Mouse (Mus musculus) myocyte (in vitro differentiated cells): Measurements from ENCODE around the gene Hoxa3. TPM values are rescaled to one million over a fixed set of nuclear protein-coding genes. Genes with fewer than 3 reads are reported as not detected.
A peak's percentile ranks its signal among the peaks of the same experiment; 100 is the strongest.

ENCODE experiments used
- H3K27me3 ChIP-seq: one replicate; pipeline ENCODE4 v1.6.1; 2011; ENCODE audit not compliant: control insufficient read depth, insufficient read depth, insufficient read length
- H3K36me3 ChIP-seq: one replicate; pipeline ENCODE4 v1.6.1; 2011; ENCODE audit not compliant: control insufficient read depth, insufficient read depth
- H3K4me2 ChIP-seq: one replicate; pipeline ENCODE4 v1.6.1; 2011; ENCODE audit warnings: low read depth, control low read depth
- H3K4me3 ChIP-seq: one replicate; pipeline ENCODE4 v1.5.1; 2011; ENCODE audit warnings: mild to moderate bottlenecking, control low read depth, moderate library complexity
- H3K79me2 ChIP-seq: one replicate; pipeline ENCODE4 v1.6.1; 2011; ENCODE audit not compliant: control insufficient read depth, insufficient read depth
- H3ac ChIP-seq: one replicate; pipeline ENCODE4 v1.6.1; 2011; ENCODE audit not compliant: control insufficient read depth, insufficient read length
- CEBPB ChIP-seq: IDR thresholded peaks from 2 replicates; pipeline ENCODE4 v1.6.1; 2011; ENCODE audit warnings: mild to moderate bottlenecking, moderate library complexity; ENCODE audit not compliant: poor library complexity, insufficient read depth, severe bottlenecking
- E2F4 ChIP-seq: IDR thresholded peaks from one replicate; pipeline ENCODE4 v1.6.1; 2011; ENCODE audit warnings: mild to moderate bottlenecking, control low read depth, moderate library complexity; ENCODE audit not compliant: insufficient read depth
- MAX ChIP-seq: IDR thresholded peaks from one replicate; pipeline ENCODE4 v1.6.1; 2011; ENCODE audit warnings: low read depth, mild to moderate bottlenecking, control low read depth
- MYOD1 ChIP-seq, 3 experiments: IDR thresholded peaks; one replicate each; pipeline ENCODE4 v1.6.1; 2011; ENCODE audit warnings: control low read depth in 2 of 3, low read depth in 2 of 3, mild to moderate bottlenecking in 2 of 3, moderate library complexity in 1 of 3; ENCODE audit not compliant: insufficient read length in 2 of 3, control insufficient read depth in 1 of 3
- MYOG ChIP-seq, 3 experiments: IDR thresholded peaks; one replicate each; pipeline ENCODE4 v1.6.1; 2011; ENCODE audit warnings: control low read depth in 2 of 3, low read depth in 2 of 3, mild to moderate bottlenecking in 2 of 3; ENCODE audit not compliant: insufficient read length in 2 of 3, control insufficient read depth in 1 of 3, insufficient read depth in 1 of 3
- POLR2A ChIP-seq: IDR thresholded peaks from one replicate; pipeline ENCODE4 v1.6.1; 2011; ENCODE audit warnings: low read depth, mild to moderate bottlenecking, control low read depth, moderate library complexity; ENCODE audit not compliant: insufficient read length
- POLR2AphosphoS2 ChIP-seq: IDR thresholded peaks from one replicate; pipeline ENCODE4 v1.6.1; 2011; ENCODE audit warnings: low read depth, control low read depth; ENCODE audit not compliant: insufficient read length
- REST ChIP-seq: IDR thresholded peaks from one replicate; pipeline ENCODE4 v1.6.1; 2011; ENCODE audit warnings: mild to moderate bottlenecking, control low read depth, moderate library complexity; ENCODE audit not compliant: insufficient read depth, insufficient read length
- SRF ChIP-seq: IDR thresholded peaks from one replicate; pipeline ENCODE4 v1.6.1; 2011; ENCODE audit warnings: low read depth; ENCODE audit not compliant: control insufficient read depth, insufficient read length
- TCF12 ChIP-seq: IDR thresholded peaks from one replicate; pipeline ENCODE4 v1.6.1; 2011; ENCODE audit warnings: mild to moderate bottlenecking, control low read depth; ENCODE audit not compliant: poor library complexity, insufficient read depth, severe bottlenecking
- TCF3 ChIP-seq: IDR thresholded peaks from one replicate; pipeline ENCODE4 v1.6.1; 2011; ENCODE audit warnings: low read depth, control low read depth; ENCODE audit not compliant: insufficient read length
- USF1 ChIP-seq: IDR thresholded peaks from one replicate; pipeline ENCODE4 v1.6.1; 2011; ENCODE audit warnings: low read depth, mild to moderate bottlenecking, control low read depth, moderate library complexity
- polyA plus RNA-seq: library from polyadenylated mRNA; unstranded; fragments of >200 nt; fragmentation: generic; extraction: Trizol; gene quantifications from one replicate; pipeline ENCODE4 v1.2.1, GENCODE M21; 2012; ENCODE audit warnings: missing spikeins

Gene Hoxa3
- polyA plus RNA-seq, 1 experiment: 1.0 TPM

DNA sequence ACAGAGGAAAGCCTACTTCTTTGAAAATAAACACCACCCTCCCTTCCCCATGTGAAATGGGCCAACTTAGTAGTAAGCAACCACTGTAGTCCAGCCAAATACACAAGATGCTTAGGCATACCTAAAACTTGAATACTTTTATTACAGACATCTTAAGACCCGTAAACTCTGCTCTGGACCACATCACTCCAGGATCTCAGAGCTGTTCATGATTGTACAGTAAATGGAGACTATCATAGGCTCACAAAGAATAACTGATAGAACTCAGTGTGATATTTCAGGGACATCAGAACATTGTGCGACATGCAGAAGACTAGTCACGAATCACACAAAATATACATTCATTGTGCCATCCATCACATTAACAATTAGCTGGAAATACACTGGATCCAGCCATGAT lies 57.7 kb downstream of the Hoxa3 start:
- no peaks in the 10 kb centered on the region for H3K27me3 ChIP-seq
- H3K4me2 ChIP-seq: no peak overlapping the region
- no peaks in the 10 kb centered on the region for H3K36me3 ChIP-seq
- H3K4me3 ChIP-seq: no peak overlapping the region
- H3ac ChIP-seq: no peak overlapping the region
- H3K79me2 ChIP-seq: peaks cover 7% of the 10 kb centered on the region
- TF ChIP-seq TCF12 (no peak), POLR2A (no peak), MAX (no peak)

DNA sequence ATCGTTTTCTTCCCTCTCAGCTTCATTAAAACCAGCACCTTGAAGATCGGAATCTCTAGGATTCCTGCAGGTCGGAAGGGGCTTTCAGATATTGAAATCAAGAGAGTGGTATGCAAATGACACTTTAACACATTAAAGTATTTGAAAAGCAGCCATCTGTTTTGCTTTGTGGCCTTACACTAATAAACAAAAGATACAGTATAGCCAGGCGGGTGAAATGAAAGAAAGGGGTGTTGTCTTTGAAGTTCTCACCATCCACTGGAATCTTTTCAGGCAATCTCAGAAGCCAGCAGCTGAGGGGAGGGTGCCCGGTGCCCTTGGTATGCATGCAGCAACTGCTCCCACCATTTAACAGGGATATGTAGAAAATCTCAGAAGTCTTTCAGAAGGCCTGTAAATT lies 59.1 kb downstream of the Hoxa3 start:
- TF ChIP-seq TCF3 (no peak), MYOD1 (IDR thresholded peaks at IDR 0.05; ENCODE audit: control insufficient read depth in 1 of 3, insufficient read length in 2 of 3, low read depth in 2 of 3) (peak in 1 of 3 experiments; percentile 37), MYOG (IDR thresholded peaks at IDR 0.05; ENCODE audit: control insufficient read depth in 1 of 3, insufficient read depth in 1 of 3, insufficient read length in 2 of 3, low read depth in 2 of 3) (peak in 1 of 3 experiments; percentile 45), SRF (no peak), CEBPB (no peak), TCF12 (no peak), E2F4 (no peak), USF1 (no peak)
- Histone ChIP-seq H3K4me3 (no peak overlapping the region), H3K27me3 (no peaks in the 10 kb centered on the region), H3K4me2 (no peak overlapping the region), H3K79me2 (peaks cover under 1% of the 10 kb centered on the region), H3K36me3 (no peaks in the 10 kb centered on the region), H3ac (no peak overlapping the region)

DNA sequence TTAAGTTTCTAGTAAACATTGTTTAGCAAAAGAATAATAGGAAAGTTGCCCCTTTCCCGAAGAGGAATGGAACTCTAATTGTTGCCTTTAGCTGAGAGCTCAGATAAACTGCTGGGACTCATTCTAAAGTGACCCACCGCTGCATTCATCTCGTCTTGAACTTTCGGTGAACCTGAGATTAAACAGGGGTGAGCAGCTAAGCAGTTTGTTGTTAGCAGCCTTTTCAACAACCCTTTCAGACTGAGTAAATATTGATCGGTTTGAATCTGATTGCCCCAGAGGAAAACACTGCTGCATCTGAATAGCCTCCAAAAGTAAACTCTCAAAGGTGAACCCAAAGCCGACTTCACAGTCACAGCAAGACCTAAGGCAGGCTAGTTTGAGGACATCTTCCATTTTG lies 59.9 kb downstream of the Hoxa3 start:
- Histone ChIP-seq H3K4me2 (no peak overlapping the region), H3ac (no peak overlapping the region), H3K4me3 (no peak overlapping the region), H3K36me3 (no peaks in the 10 kb centered on the region), H3K79me2 (no peaks in the 10 kb centered on the region), H3K27me3 (no peaks in the 10 kb centered on the region)
- TF ChIP-seq POLR2A (no peak), USF1 (no peak), POLR2AphosphoS2 (no peak), CEBPB (no peak), MYOG (IDR thresholded peaks at IDR 0.05; ENCODE audit: control insufficient read depth in 1 of 3, insufficient read depth in 1 of 3, insufficient read length in 2 of 3, low read depth in 2 of 3) (no peak), E2F4 (no peak), TCF12 (no peak), MYOD1 (IDR thresholded peaks at IDR 0.05; ENCODE audit: control insufficient read depth in 1 of 3, insufficient read length in 2 of 3, low read depth in 2 of 3) (no peak), SRF (no peak), TCF3 (no peak), REST (no peak), MAX (no peak)

DNA sequence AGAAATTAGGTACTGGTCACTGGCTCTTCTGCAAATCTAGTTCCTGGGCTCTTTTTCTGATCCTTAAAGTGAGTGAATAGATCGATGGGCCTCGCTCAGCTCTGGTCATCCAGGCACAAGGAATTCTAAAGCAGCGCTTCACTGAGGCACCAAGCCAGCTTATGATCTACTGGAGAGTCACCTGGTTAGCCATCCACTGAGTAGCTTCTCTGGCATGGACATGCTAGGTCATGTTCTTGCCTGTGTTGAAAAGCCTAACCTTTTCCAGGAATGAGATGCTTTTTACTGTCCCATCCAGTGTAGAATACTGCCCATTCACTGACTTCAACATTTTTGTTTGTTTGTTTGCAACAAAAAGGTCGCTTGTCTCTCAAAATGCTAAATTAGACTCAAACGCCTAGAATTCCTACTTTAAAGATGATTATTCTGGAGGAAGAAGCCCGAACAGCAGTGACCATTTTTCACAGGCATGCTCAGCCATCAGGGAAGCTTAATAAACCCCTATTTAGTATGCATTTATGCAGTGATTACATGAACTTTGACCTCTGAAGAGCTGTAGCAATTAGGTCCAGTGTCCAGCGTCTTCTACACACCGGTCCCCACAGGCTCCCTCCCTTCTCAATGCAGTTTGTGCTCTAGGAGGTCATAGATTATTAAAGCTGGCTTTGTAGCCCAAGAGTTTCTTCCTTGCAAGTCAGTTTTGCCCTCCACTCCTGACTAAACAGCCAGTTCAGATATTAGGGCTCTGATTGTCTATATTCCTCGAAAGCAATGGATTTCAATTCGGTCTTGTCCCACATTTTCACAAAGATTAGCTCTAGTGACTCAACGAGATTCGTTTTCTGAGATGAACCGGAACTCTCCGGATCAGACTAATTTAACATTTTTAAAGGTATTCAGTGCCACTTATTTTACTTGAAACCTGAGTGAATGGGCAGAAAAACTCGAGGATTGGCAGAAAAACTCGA lies 60.6 kb downstream of the Hoxa3 start:
- Histone ChIP-seq H3K4me3 (no peak overlapping the region), H3K79me2 (no peaks in the 10 kb centered on the region), H3K36me3 (no peaks in the 10 kb centered on the region), H3ac (no peak overlapping the region), H3K4me2 (no peak overlapping the region), H3K27me3 (no peaks in the 10 kb centered on the region)
- TF ChIP-seq CEBPB (no peak), REST (no peak), MAX (no peak), MYOD1 (IDR thresholded peaks at IDR 0.05; ENCODE audit: control insufficient read depth in 1 of 3, insufficient read length in 2 of 3, low read depth in 2 of 3) (no peak), E2F4 (no peak), POLR2AphosphoS2 (no peak), TCF3 (no peak), MYOG (IDR thresholded peaks at IDR 0.05; ENCODE audit: control insufficient read depth in 1 of 3, insufficient read depth in 1 of 3, insufficient read length in 2 of 3, low read depth in 2 of 3) (no peak), SRF (no peak), POLR2A (no peak), TCF12 (no peak), USF1 (no peak)

DNA sequence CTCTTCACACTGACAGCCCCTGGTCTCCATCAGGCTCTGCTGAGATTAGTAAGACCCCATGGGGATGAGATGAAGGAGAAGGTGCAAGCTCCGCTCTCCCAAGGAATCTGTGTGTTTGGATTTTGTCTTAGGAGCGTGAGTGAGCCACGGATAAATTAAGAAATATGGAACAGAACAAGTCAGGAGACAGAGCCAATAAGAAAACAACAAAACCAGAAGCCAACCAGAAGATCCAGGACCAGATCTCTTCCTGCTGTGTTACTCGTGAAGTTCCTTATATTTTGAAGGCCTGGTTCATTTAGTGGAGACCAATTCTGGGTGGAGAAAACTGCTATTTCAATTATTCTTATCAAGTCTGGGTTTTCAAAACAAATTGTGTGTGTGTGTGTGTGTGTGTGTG lies 61.6 kb downstream of the Hoxa3 start:
- no peak overlapping the region for H3K4me3 ChIP-seq
- H3K27me3 ChIP-seq: no peaks in the 10 kb centered on the region
- H3K36me3 ChIP-seq: no peaks in the 10 kb centered on the region
- no peak overlapping the region for H3ac ChIP-seq
- H3K4me2 ChIP-seq: no peak overlapping the region
- TF ChIP-seq REST: no peak
- TF ChIP-seq POLR2AphosphoS2: no peak
- TF ChIP-seq SRF: no peak
- TF ChIP-seq POLR2A: no peak
- TF ChIP-seq E2F4: no peak
- TF ChIP-seq TCF12: no peak
- TF ChIP-seq CEBPB: no peak
- TF ChIP-seq MYOG (IDR thresholded peaks at IDR 0.05; ENCODE audit: control insufficient read depth in 1 of 3, insufficient read depth in 1 of 3, insufficient read length in 2 of 3, low read depth in 2 of 3): no peak
- no peak for TF ChIP-seq MAX
- TF ChIP-seq TCF3: no peak
- no peak for TF ChIP-seq USF1
- no peak for TF ChIP-seq MYOD1 (IDR thresholded peaks at IDR 0.05; ENCODE audit: control insufficient read depth in 1 of 3, insufficient read length in 2 of 3, low read depth in 2 of 3)
- no peaks in the 10 kb centered on the region for H3K79me2 ChIP-seq
